Mouse (Mus musculus) heart, adult 2 months (tissue): ENCODE measurements around the gene Dctn2. TPM values are rescaled to one million over a fixed set of nuclear protein-coding genes. Genes with fewer than 3 reads are reported as not detected.

Experiments
- DNase-seq, 2 experiments: peaks; one replicate each; pipeline ENCODE4 v3.0.0; 2021
- H3K27ac ChIP-seq: fragments of 200-600 bp; 2 replicates; pipeline ENCODE4 v1.8.1; 2022
- H3K27me3 ChIP-seq: fragments of 200-500 bp; 2 replicates; pipeline ENCODE4 v1.6.1; 2012; ENCODE audit warnings: mild to moderate bottlenecking, low read length, inconsistent platforms, mixed read lengths; ENCODE audit not compliant: control insufficient read depth, insufficient read depth
- H3K36me3 ChIP-seq: fragments of 200-500 bp; 2 replicates; pipeline ENCODE4 v1.6.1; 2012; ENCODE audit warnings: low read length, inconsistent platforms; ENCODE audit not compliant: control insufficient read depth, insufficient read depth
- H3K4me1 ChIP-seq: fragments of 200-500 bp; 2 replicates; pipeline ENCODE4 v1.6.1; 2011; ENCODE audit warnings: low read length; ENCODE audit not compliant: control insufficient read depth, insufficient read depth
- H3K4me3 ChIP-seq: fragments of 200-600 bp; 2 replicates; pipeline ENCODE4 v1.8.1; 2022
- H3K79me2 ChIP-seq: fragments of 200-500 bp; replicated peaks from 2 replicates; pipeline ENCODE4 v1.6.1; 2012; ENCODE audit warnings: mild to moderate bottlenecking, inconsistent platforms, low read length, moderate library complexity, mixed read lengths; ENCODE audit not compliant: control insufficient read depth, insufficient read depth
- H3K9ac ChIP-seq: fragments of 200-500 bp; 2 replicates; pipeline ENCODE4 v1.6.1; 2012; ENCODE audit warnings: low read depth, mild to moderate bottlenecking, control low read depth, inconsistent platforms, low read length, mixed read lengths
- CTCF ChIP-seq: fragments of 200-600 bp; IDR thresholded peaks from 2 replicates; pipeline ENCODE4 v1.8.1; 2022; ENCODE audit warnings: antibody characterized with exemption, mild to moderate bottlenecking, moderate library complexity
- EP300 ChIP-seq: fragments of 200-500 bp; IDR thresholded peaks from 2 replicates; pipeline ENCODE4 v1.6.1; 2011; ENCODE audit warnings: low read depth, low read length, control low read depth; ENCODE audit not compliant: insufficient read depth
- POLR2A ChIP-seq: fragments of 200-500 bp; IDR thresholded peaks from 2 replicates; pipeline ENCODE4 v1.6.1; 2011; ENCODE audit warnings: mild to moderate bottlenecking, low read depth, low read length, control low read depth; ENCODE audit not compliant: insufficient read depth
- WGBS: fragments of 180-500 bp; shearing (Covaris S2); methylation state at CpG from one replicate; pipeline ENCODE4 v1.1.7; 2018; 5-methylcytosine and 5-hydroxymethylcytosine counted together
- intact Hi-C: fragments of 180-260 bp; cut with DNase I; formaldehyde crosslinking; loops from one replicate; pipeline ENCODE4 v1.15.1; 2025
- polyA plus RNA-seq: library from polyadenylated mRNA; depleted of rRNA; stranded (reverse); fragments of >200 nt; gene quantifications from 2 replicates; pipeline ENCODE4 v1.2.3, GENCODE M21; 2012
- total RNA-seq, 2 experiments: library from RNA; stranded (reverse); gene quantifications; 2 replicates each; pipeline ENCODE4 v1.2.3; 2021

Gene Dctn2
- total and polyA plus RNA-seq, 3 experiments = 123 to 139 (median 135) TPM

DNA sequence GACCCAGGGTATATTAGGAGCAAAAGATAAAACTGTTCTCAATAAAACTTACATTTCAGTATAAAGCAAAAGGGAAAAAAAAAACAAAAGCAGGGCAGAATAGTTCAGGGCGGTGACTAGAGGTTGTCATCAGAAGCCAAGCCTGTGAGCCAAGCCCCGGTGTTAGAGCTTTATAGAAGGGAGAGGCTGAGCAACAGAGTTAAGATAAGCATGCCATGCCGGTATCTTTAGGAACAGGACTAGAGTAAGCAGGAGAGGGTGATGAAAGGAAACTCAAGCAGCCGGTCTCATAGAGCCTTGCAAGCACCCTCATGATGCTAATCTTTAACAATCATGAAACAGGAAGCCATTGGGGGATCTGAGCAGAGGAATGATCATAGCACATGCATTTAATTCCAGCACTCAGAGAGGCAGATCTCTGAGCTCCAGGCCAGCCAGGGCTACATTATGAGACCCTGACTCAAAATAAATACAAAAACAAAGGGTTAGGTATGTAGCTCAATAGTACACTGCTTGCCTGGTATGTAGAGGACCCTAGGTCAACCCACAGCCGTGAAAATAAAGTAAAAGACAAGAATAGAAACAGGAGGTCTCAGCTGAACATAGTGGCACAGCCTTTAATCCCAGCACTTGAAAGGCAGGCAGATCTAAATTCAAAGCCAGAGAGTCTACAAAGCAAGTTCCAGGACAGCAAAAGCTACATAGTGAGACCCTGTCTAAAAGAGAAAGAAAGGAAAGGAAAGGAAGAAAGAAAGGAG, 25.9 kb downstream of the Dctn2 start:
- Histone ChIP-seq H3K36me3 (peaks cover 26% of the 10 kb centered on the region), H3K27me3 (no peaks in the 10 kb centered on the region), H3K4me1 (peaks cover 23% of the 10 kb centered on the region), H3K27ac (peak overlapping the region; percentile 92), H3K4me3 (peak overlapping the region; percentile 72), H3K9ac (peak overlapping the region; percentile 48), H3K79me2 (no peaks in the 10 kb centered on the region)
- 5% methylated on average over 5 of the region's 5 CpGs for WGBS
- DNase-seq = no peak
- intact Hi-C loops = loop anchor here (1.0 to 2.0 kb wide), 2 partner anchors 19 to 44 kb away; partner anchors contain the start of gene Mars
- TF ChIP-seq CTCF (no peak), EP300 (no peak), POLR2A (no peak)

DNA sequence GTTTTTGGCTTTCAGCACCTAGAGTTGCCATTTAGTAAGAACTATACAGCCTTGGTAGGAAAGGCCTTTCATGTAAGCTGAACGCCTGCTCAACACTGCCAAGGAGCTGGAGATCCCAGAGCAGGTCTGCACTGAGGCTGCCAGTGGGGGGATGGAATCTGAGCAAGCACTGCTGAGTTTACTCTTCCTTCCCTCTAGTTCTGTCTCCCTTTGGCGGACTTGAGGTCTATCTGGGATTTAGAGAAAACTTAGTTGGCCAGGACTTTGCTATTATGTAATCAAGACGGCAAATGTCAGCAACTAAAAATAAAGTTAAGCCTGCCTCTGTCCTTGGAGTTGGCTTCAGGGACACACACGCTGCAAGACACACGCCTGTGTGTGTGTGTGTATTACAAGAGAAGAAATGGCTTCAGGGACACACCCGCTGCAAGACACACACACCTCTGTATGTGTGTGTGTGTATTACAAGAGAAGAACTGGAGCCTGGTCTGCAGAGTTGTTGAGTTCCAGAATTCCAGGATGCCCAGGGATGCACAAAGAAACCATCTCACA, 26.9 kb downstream of the Dctn2 start:
- H3K4me3 ChIP-seq = peak overlapping the region; percentile 72; the same call in 1 of the 2 replicates
- no peaks in the 10 kb centered on the region for H3K27me3 ChIP-seq
- H3K36me3 ChIP-seq = peaks cover 26% of the 10 kb centered on the region
- H3K79me2 ChIP-seq = no peaks in the 10 kb centered on the region
- H3K9ac ChIP-seq = peak overlapping the region; percentile 55
- peak overlapping the region; percentile 92 for H3K27ac ChIP-seq
- intact Hi-C loops = loop anchor here (1.0 kb wide), 1 partner anchor 43 kb away; no protein-coding TSS in a partner anchor
- DNase-seq = peak; percentile 58 to 61
- TF ChIP-seq CTCF (no peak), POLR2A (peak; percentile 72), EP300 (peak; percentile 81; the same call in 1 of the 2 replicates)
- WGBS = 25% methylated on average over 6 of the region's 6 CpGs
- H3K4me1 ChIP-seq = peaks cover 17% of the 10 kb centered on the region

DNA sequence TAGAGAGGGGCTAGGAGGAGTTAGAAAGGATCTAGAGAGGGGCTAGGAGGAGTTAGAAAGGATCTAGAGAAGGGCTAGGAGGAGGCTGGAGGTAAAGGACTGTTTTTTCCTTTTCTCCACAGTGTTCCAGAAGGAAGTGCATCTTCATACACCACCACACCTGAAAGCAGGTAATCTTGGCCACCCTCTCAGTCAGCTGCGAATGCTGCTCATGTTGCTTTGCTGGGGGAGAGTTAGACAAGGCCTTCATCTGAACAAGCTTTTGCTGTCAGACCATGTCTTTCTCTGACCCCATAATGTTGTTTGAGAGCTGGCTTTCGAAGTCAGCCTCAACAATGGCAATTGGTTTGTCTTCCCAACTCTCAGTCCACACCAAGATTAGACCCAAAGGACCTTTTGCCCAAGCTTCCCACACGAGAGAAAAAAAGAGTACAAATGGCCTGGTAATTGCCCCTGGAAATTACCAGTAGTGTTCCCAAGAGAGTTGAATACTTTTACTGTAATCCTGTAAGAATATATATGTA, 27.5 kb downstream of the Dctn2 start:
- Histone ChIP-seq H3K79me2 (no peaks in the 10 kb centered on the region), H3K27me3 (no peaks in the 10 kb centered on the region), H3K4me3 (no peak overlapping the region; the same call in 1 of the 2 replicates), H3K36me3 (peaks cover 26% of the 10 kb centered on the region), H3K4me1 (peaks cover 17% of the 10 kb centered on the region), H3K9ac (peak overlapping the region; percentile 29; the same call in 1 of the 2 replicates), H3K27ac (peak overlapping the region; percentile 92)
- WGBS = 67% methylated on average over 3 of the region's 3 CpGs
- TF ChIP-seq EP300 = no peak
- TF ChIP-seq CTCF = no peak
- no peak for TF ChIP-seq POLR2A
- DNase-seq = no peak
- intact Hi-C loops = no loop called here

DNA sequence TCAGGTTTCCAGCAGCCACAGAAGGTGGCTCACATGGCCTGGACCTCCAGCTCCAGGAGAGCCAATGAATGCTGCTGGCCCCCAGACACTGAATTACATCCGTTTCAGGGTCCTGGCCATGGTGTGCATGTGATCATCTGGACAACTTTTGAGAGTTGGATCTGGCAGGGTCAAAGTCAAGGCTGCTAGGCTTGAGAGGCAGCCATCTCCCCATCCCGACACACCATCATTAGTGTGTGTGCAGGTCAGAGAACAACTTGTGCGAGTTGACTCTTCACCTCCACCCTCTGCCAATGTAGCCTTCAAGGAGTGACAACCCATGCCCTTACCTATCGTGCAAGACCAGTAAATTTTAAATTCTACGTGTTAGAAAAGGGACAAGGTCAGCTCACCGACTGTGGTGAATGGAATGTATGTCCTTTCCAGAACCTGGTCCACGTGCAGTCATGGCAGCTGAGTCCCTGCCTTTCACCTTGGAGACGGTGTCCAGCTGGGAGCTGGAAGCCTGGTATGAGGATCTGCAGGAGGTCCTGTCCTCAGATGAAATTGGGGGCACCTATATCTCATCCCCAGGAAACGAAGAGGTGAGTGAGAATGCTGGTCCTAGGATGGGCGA, 28.8 kb downstream of the Dctn2 start:
- no peak for DNase-seq
- Histone ChIP-seq H3K27ac (no peak overlapping the region; the same call in 1 of the 2 replicates), H3K4me3 (no peak overlapping the region), H3K79me2 (no peaks in the 10 kb centered on the region), H3K36me3 (peaks cover 26% of the 10 kb centered on the region), H3K27me3 (no peaks in the 10 kb centered on the region), H3K4me1 (peaks cover 12% of the 10 kb centered on the region), H3K9ac (no peak overlapping the region)
- no peak for TF ChIP-seq EP300
- TF ChIP-seq POLR2A = 0 out of 2 replicates have a peak, but pooled peaks have one; percentile 16
- intact Hi-C loops = no loop called here
- WGBS = 68% methylated on average over 10 of the region's 10 CpGs

DNA sequence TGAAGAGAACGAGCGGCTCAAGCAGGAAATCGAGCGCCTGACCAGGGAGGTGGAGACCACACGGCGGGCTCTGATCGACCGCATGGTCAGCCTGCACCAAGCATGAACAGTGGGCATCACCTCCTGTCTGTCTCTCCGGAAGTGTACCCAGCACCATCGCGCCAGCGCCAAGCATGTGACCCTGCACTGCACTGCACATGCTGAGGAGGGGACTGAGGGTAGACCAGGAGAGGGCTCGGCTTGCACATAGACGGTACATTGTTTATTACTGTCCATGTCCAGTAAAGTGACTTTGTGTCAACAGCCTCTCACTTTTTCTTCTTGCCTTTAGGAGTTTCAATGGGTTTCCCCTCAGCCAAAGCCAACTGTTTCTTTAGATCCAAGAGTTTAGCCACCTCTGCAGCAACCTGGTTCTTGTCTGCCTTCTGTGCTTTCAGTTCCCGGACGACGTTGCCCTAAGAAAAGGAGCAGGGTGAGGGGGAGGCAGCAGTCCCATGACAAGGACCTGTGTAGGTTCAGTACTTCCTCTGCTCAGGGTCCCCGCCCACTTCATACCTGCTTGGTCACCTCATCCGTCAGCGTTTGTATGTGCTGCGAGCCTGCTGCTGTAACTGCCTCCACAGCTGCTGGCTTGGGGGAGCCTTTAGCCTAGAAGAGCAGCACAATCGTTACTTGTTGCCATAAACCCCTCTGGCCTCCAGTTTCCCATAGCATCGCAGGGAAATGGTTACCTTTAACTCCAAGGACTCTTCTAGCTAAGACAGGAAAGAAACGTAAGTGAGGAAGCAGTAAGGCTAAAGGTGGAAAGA, 30.0 kb downstream of the Dctn2 start:
- intact Hi-C loops = no loop called here
- no peaks in the 10 kb centered on the region for H3K79me2 ChIP-seq
- peaks cover 26% of the 10 kb centered on the region for H3K36me3 ChIP-seq
- H3K4me1 ChIP-seq = peaks cover 12% of the 10 kb centered on the region
- H3K9ac ChIP-seq = peak overlapping the region; percentile 13; the same call in 1 of the 2 replicates
- H3K27ac ChIP-seq = no peak overlapping the region
- TF ChIP-seq EP300 (no peak), POLR2A (no peak), CTCF (no peak)
- no peak for DNase-seq
- 75% methylated on average over 24 of the region's 24 CpGs for WGBS
- no peaks in the 10 kb centered on the region for H3K27me3 ChIP-seq
- H3K4me3 ChIP-seq = no peak overlapping the region
